16 mouse cellular contexts compared by ENCODE assay signal in genomic region chr10:127477301-127477700, GRCm38 (mm10). TPM values are rescaled to one million over a fixed set of nuclear protein-coding genes. Genes with fewer than 3 reads are reported as not detected.
"Had no signal": no experiment of that assay in that cellular context is flagged by ENCODE, and none has a peak within 500 bp of the region (broad histone marks: within the 10 kb centered on the region; RNA-seq: fewer than 3 reads in every experiment).

No protein-coding gene starts in this region.

- H3K4me2 ChIP-seq: limb, embryonic 15.5 days; liver, embryonic 12.5 days; lung, embryonic 14.5 days; midbrain, embryonic 11.5 days; stomach, embryonic 15.5 days had no signal

- H3K9ac ChIP-seq: limb, embryonic 15.5 days; liver, embryonic 12.5 days; lung, embryonic 14.5 days; stomach, embryonic 15.5 days had no signal

- DNase-seq: kidney, adult 11 months; kidney, postnatal 10 days; lung, embryonic 14.5 days; lung, postnatal 10 days; lung, postnatal 4 days; right cerebral cortex, postnatal 14 days; thymus, adult 2 months; thymus, postnatal 36 days had no signal

- H3K27ac ChIP-seq: limb, embryonic 15.5 days; liver, embryonic 12.5 days; stomach, embryonic 15.5 days had no signal

- H3K27me3 ChIP-seq: limb, embryonic 15.5 days; liver, embryonic 12.5 days; megakaryocyte, embryonic 14.5 days; stomach, embryonic 15.5 days had no signal

- H3K4me3 ChIP-seq: limb, embryonic 15.5 days; liver, embryonic 12.5 days; megakaryocyte, embryonic 14.5 days; stomach, embryonic 15.5 days had no signal

- H3K4me1 ChIP-seq: limb, embryonic 15.5 days; liver, embryonic 12.5 days; stomach, embryonic 15.5 days had no signal

- ATAC-seq: inflammation-experienced regulatory T-cells, adult 6 months; liver, embryonic 12.5 days; midbrain, embryonic 16.5 days had no signal

- H3K9me3 ChIP-seq: limb, embryonic 15.5 days; liver, embryonic 12.5 days; megakaryocyte, embryonic 14.5 days; stomach, embryonic 15.5 days had no signal

RNA-seq across cellular contexts. Expression of gene Stac3, which starts 24.2 kb away (rescaled TPM):
- polyA plus RNA-seq: lung, embryonic 14.5 days had no signal

RNA-seq across cellular contexts. Expression of gene Ndufa4l2, which starts 37.5 kb away (rescaled TPM):
- polyA plus RNA-seq: inflammation-experienced regulatory T-cells, adult 6 months had no signal

RNA-seq across cellular contexts. Expression of gene Nxph4, which starts 57.1 kb away (rescaled TPM):
- polyA plus RNA-seq: inflammation-experienced regulatory T-cells, adult 6 months; spleen, adult 2 months had no signal
